Mouse (Mus musculus) hindbrain, embryonic 15.5 days (tissue): ENCODE results near the gene Rara. TPM values are rescaled to one million over a fixed set of nuclear protein-coding genes. Genes with fewer than 3 reads are reported as not detected.
A peak's percentile ranks its signal among the peaks of the same experiment; 100 is the strongest.

Experiments used
- ATAC-seq: fragments of 200-750 bp; cut with Nextera tagmentation; 2 replicates; pipeline ENCODE4 v1.8.0; 2017; ENCODE audit warnings: low read depth, moderate number of reproducible peaks, moderate TSS enrichment; ENCODE audit not compliant: low FRiP score
- H3K27ac ChIP-seq: fragments of 300-500 bp; sonication (generic); replicated peaks from 2 replicates; pipeline ENCODE4 v1.5.1; 2015; ENCODE audit warnings: mild to moderate bottlenecking, inconsistent platforms
- H3K27me3 ChIP-seq: fragments of 300-500 bp; sonication (generic); 2 replicates; pipeline ENCODE4 v1.6.1; 2015; ENCODE audit warnings: control low read depth, inconsistent platforms
- H3K36me3 ChIP-seq: fragments of 300-500 bp; sonication (generic); 2 replicates; pipeline ENCODE4 v1.6.1; 2015; ENCODE audit warnings: control low read depth, inconsistent platforms
- H3K4me1 ChIP-seq: fragments of 300-500 bp; sonication (generic); replicated peaks from 2 replicates; pipeline ENCODE4 v1.6.1; 2015; ENCODE audit warnings: control low read depth, inconsistent platforms
- H3K4me2 ChIP-seq: fragments of 300-500 bp; sonication (generic); 2 replicates; pipeline ENCODE4 v1.6.1; 2015; ENCODE audit warnings: moderate library complexity, mild to moderate bottlenecking, inconsistent platforms
- H3K4me3 ChIP-seq: fragments of 300-500 bp; sonication (generic); 2 replicates; pipeline ENCODE4 v1.5.1; 2015; ENCODE audit warnings: mild to moderate bottlenecking, inconsistent platforms
- H3K9ac ChIP-seq: fragments of 300-500 bp; sonication (generic); 2 replicates; pipeline ENCODE4 v1.6.1; 2015; ENCODE audit warnings: inconsistent platforms
- H3K9me3 ChIP-seq: fragments of 300-500 bp; sonication (generic); 2 replicates; pipeline ENCODE4 v1.6.1; 2016; ENCODE audit warnings: control low read depth, inconsistent platforms
- WGBS: fragments of 180-500 bp; shearing (Covaris S2); methylation state at CpG from one replicate; pipeline ENCODE4 v1.1.7; 2015; 5-methylcytosine and 5-hydroxymethylcytosine counted together
- polyA plus RNA-seq: library from polyadenylated mRNA; unstranded; fragments of >200 nt; fragmentation: Nextera tagmentation; extraction: Ambion mirVana; gene quantifications from 2 replicates; pipeline ENCODE4 v1.2.1, GENCODE M21; 2015

The Rara gene
- polyA plus RNA-seq, 1 experiment from 2014 or later, result 16.8 TPM

DNA sequence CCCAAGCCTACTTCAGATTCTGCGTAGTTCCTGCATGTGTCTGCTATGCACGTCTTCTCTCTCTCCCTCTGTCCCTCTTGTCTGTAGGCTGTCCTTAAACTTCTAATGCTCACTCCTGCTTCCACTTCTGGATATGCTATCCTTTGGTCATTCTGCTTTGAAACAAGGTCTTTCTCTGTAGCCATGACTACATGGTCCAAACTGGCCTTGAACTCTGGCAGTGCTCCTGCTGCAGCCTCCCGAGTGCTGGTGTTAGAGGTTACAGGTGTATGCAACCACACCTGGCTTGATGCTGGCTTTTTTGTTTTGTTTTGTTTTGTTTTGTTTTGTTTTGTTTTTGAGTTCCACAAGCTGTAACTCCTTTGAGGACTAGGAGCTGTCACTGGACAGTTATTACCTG is 6.7 kb downstream of the Rara start:
- 90% methylated on average over 3 of the region's 3 CpGs for WGBS
- ATAC-seq, result no peak
- Histone ChIP-seq H3K9ac (no peak overlapping the region), H3K27ac (no peak overlapping the region), H3K4me3 (no peak overlapping the region), H3K36me3 (no peaks in the 10 kb centered on the region), H3K4me1 (peaks cover 73% of the 10 kb centered on the region), H3K27me3 (no peaks in the 10 kb centered on the region), H3K4me2 (no peak overlapping the region), H3K9me3 (no peaks in the 10 kb centered on the region)

GRCm38 (mm10) chr11:98935123-98935522 is 7.5 kb downstream of the Rara start:
- no peaks in the 10 kb centered on the region for H3K9me3 ChIP-seq
- no peak overlapping the region for H3K4me3 ChIP-seq
- no peaks in the 10 kb centered on the region for H3K27me3 ChIP-seq
- H3K36me3 ChIP-seq, result no peaks in the 10 kb centered on the region
- no peak for ATAC-seq
- peaks cover 73% of the 10 kb centered on the region for H3K4me1 ChIP-seq
- no peak overlapping the region for H3K9ac ChIP-seq
- H3K27ac ChIP-seq, result no peak overlapping the region
- 93% methylated on average over 3 of the region's 3 CpGs for WGBS
- no peak overlapping the region for H3K4me2 ChIP-seq

DNA sequence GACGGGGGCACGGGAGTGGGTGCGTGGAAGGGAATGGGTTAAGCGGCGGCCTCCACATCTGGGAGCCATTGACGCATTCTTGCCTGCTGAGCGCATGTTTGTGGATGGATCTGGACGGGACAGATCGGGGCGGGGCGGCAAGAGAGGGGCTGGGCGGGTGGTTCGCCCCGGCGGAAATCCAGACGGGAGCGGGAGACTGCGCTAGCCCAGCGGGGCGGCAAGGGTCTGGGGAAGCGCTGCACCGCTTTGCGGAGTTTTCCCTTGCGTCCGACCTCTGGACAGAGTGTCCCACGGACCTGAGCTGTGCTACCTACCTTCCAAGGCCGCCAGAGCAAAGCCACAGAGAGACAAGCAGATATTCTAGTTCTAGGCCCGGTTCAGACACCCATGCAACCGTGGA is 8.6 kb downstream of the Rara start:
- Histone ChIP-seq H3K9ac (no peak overlapping the region; the same call in 1 of the 2 replicates), H3K4me1 (peaks cover 73% of the 10 kb centered on the region), H3K27ac (no peak overlapping the region), H3K36me3 (no peaks in the 10 kb centered on the region), H3K27me3 (no peaks in the 10 kb centered on the region), H3K4me3 (peak overlapping the region; percentile 71), H3K9me3 (no peaks in the 10 kb centered on the region), H3K4me2 (peak overlapping the region; percentile 98)
- no peak for ATAC-seq
- WGBS, result 3% methylated on average over 29 of the region's 29 CpGs

DNA sequence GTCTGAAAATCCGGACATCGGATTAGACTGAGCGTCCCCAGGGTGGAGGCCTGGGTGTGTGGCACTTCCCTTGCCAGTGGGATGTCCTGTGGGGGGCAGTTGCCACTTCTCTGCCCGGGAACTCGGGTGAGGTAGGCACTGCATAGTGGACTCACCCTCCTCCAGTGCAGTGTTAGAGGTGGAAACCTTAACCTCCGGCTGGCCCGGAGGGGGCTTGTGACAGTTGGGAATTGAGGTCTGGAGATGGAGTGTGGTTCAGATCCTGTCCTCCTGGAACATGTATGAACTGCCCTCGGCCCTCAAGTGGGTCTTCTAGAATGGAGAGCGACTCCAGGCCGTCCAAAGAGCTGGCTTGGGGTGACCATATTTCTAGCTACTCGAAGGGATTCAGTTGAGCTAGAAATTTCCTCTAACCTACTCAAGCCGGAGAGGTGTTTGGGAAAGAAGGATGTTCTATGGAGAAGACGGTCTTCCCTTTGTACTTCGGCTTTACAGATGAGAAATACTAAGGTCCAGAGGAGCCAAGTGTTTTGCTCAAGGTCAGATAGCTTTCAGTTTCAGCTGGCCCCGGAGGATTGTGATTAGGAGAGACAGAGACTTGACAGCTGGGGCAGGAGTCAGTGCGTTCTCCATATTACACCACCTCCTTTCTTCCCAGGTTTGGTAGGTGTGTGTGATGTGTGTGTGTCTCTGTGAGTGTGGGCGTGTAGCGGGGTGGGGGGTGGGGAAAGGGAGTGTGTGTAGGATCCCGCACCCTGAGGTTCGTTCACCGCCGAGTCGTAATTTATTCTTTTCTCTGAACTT is 9.2 kb downstream of the Rara start:
- 3% methylated on average over 23 of the region's 23 CpGs for WGBS
- H3K27me3 ChIP-seq, result no peaks in the 10 kb centered on the region
- H3K9ac ChIP-seq, result peak overlapping the region; percentile 72
- peak; percentile 51 for ATAC-seq
- H3K36me3 ChIP-seq, result no peaks in the 10 kb centered on the region
- peak overlapping the region; percentile 98 for H3K4me2 ChIP-seq
- peak overlapping the region; percentile 71 for H3K4me3 ChIP-seq
- no peaks in the 10 kb centered on the region for H3K9me3 ChIP-seq
- peaks cover 73% of the 10 kb centered on the region for H3K4me1 ChIP-seq
- H3K27ac ChIP-seq, result peak overlapping the region; percentile 16; the same call in 1 of the 2 replicates

DNA sequence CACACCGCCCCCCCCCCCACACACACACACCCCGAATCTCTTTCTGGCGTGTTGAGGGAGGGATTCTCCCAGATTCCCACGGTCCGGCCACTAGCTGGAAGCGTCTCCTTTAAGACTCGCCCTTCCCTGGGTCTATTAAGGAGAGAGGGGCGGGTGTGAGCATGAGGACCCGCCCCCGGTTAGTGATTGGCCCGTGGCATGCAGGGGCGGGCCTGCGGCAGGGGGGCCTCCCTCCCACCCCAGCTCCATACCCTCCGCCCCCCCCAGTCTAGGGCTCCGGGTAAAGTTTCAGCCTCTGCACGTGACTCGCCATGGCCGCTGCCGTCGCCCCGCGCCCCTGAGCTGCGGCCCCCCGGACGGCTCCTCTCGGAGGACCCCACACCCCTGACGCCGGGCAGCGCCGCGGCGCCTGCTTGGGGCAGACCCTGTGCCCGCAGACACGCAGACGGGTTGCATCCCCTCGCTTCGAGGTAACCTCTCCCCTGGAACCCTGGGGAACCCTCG is 9.8 kb downstream of the Rara start:
- Histone ChIP-seq H3K9ac (peak overlapping the region; percentile 72), H3K36me3 (no peaks in the 10 kb centered on the region), H3K9me3 (no peaks in the 10 kb centered on the region), H3K4me2 (peak overlapping the region; percentile 98), H3K4me1 (peaks cover 73% of the 10 kb centered on the region), H3K27me3 (no peaks in the 10 kb centered on the region), H3K4me3 (peak overlapping the region; percentile 71), H3K27ac (peak overlapping the region; percentile 57; the same call in 1 of the 2 replicates)
- peak; percentile 90 for ATAC-seq
- under 1% methylated on average over 36 of the region's 38 CpGs for WGBS

DNA sequence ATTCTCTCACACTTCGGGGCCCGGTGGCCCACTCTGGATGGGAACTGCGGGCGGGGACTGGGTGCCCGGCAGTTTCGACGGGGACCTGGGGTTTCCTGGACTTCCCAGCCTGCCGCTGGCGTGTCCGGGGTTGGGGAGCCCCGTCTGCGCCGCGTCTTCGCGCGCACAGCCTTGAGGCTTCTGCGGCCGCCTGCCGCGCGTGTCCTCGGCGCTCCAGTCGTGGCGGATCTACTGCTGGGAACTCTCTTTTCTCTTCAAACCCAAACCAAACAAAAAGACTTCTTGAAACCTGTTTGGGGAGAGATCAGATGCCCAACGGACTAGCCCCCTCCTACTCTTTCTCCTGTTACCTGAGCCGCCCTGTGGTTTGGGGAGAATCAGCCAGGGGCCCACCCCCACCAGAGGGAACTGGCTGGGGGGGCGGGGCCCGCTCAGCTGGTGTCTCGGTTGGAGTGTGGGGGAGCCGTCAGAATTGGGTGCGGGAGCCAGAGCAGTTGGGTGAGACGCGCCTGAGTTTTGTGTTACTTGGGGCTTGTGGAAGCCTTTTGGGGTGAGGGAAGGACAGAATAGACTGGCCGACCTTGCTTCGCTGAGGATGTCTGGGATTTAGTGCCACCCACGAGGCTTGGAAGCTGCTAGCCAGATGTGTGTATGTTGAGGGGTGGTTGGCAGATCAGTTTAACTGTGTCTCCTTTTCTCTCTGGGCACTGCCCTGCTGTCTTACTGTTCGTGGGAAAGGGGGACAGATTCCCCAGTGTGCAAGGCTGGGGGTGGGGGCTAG is 10.5 kb downstream of the Rara start:
- Histone ChIP-seq H3K27me3 (no peaks in the 10 kb centered on the region), H3K9ac (peak overlapping the region; percentile 72), H3K4me3 (peak overlapping the region; percentile 71), H3K36me3 (no peaks in the 10 kb centered on the region), H3K4me1 (peaks cover 73% of the 10 kb centered on the region), H3K4me2 (peak overlapping the region; percentile 98), H3K27ac (peak overlapping the region; percentile 57; the same call in 1 of the 2 replicates), H3K9me3 (no peaks in the 10 kb centered on the region)
- peak; percentile 7; the same call in 1 of the 2 replicates for ATAC-seq
- 2% methylated on average over 39 of the region's 39 CpGs for WGBS

DNA sequence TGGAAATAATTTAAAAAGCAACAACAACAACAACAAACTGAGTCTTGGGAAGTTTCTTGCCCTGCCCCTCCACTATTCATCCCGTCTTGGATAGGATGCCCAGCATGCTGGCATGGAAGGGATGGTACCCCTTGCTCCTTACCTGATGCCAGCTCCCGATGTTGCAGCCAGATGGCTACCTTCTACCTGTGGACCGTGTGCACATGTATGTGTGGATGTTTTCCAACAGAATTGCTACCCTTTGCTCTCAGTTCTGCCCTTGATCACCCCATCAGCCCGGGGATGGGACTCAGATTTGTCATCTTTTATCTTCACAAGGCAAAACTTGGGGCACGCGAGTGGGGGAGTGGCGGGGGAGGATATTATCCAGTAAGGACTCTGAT is 11.1 kb downstream of the Rara start:
- no peak overlapping the region for H3K27ac ChIP-seq
- peak overlapping the region; percentile 71 for H3K4me3 ChIP-seq

GRCm38 (mm10) chr11:98939084-98939952 is 11.7 kb downstream of the Rara start:
- no peak for ATAC-seq
- Histone ChIP-seq H3K27ac (no peak overlapping the region), H3K27me3 (no peaks in the 10 kb centered on the region), H3K9ac (no peak overlapping the region), H3K4me3 (0 out of 2 replicates have a peak overlapping the region, but pooled peaks have one; percentile 71), H3K4me2 (peak overlapping the region; percentile 98), H3K9me3 (no peaks in the 10 kb centered on the region), H3K36me3 (no peaks in the 10 kb centered on the region), H3K4me1 (peaks cover 83% of the 10 kb centered on the region)
- 44% methylated on average over 15 of the region's 15 CpGs for WGBS

More for the DNA sequence above, 11.1 kb downstream of the Rara start:
- no peaks in the 10 kb centered on the region for H3K36me3 ChIP-seq
- peaks cover 77% of the 10 kb centered on the region for H3K4me1 ChIP-seq
- no peaks in the 10 kb centered on the region for H3K9me3 ChIP-seq
- H3K27me3 ChIP-seq, result no peaks in the 10 kb centered on the region
- H3K4me2 ChIP-seq, result peak overlapping the region; percentile 98
- 43% methylated on average over 7 of the region's 7 CpGs for WGBS
- no peak for ATAC-seq
- peak overlapping the region; percentile 28; the same call in 1 of the 2 replicates for H3K9ac ChIP-seq

DNA sequence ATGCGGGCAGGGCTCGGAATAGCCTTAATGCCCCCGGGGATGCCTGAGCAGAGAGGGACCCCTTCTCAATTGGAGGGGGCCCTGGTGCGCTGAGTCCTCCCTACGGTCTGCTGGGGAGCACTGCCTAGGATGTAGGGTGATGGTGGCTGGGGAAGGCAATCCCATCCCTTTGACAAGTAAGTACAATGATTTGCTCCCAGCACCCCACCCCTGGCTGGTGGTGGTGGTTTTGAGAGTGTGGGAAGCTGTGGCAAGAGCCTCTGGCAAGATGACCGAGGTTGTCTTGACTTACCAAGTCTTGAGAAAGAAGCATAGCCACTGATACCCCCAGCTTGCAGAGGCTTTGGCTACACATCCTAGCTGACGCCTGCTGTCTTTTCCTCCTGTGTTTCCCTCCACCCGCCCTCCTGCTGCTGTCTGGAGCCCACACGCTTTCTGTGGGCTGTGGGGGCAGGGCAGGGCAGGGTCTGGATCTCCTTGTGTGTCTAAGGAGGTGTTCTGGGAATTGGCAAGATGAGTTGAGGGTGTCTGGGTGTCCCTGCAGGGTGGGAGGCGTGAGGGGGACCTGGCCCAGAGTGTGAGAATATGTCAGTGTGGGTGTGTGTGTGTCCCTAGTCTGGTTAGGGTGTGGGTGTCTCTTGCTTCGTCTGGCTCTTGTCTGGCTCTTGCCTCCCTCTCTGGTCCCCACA is 12.5 kb downstream of the Rara start:
- no peaks in the 10 kb centered on the region for H3K36me3 ChIP-seq
- no peak overlapping the region for H3K9ac ChIP-seq
- H3K9me3 ChIP-seq, result no peaks in the 10 kb centered on the region
- H3K27ac ChIP-seq, result no peak overlapping the region
- no peak overlapping the region for H3K4me3 ChIP-seq
- 53% methylated on average over 11 of the region's 11 CpGs for WGBS
- no peak for ATAC-seq
- peak overlapping the region; percentile 98; the same call in 1 of the 2 replicates for H3K4me2 ChIP-seq
- no peaks in the 10 kb centered on the region for H3K27me3 ChIP-seq
- H3K4me1 ChIP-seq, result peaks cover 91% of the 10 kb centered on the region

DNA sequence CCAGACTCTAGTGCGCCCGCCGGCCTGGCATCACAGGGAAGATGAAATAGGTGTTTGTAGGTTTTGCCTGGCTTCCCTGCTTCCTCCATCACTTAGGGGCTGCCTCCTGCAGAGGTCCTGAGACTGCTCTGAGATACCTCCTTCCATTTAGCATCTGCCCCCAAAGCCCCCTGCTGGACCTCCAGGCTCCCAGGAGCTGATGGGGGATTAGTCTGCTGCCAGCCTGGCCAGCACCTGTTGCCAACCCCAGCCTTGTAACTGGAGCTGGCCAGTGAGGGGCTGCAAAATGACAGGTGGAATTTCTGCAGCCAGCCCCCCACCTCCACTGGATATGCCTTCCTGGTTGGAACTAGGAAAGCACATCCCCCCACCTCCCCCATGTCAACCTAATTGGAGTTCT is 13.2 kb downstream of the Rara start:
- Histone ChIP-seq H3K9me3 (no peaks in the 10 kb centered on the region), H3K4me3 (no peak overlapping the region), H3K27ac (peak overlapping the region; percentile 89; the same call in 1 of the 2 replicates), H3K9ac (no peak overlapping the region), H3K36me3 (no peaks in the 10 kb centered on the region), H3K4me1 (peaks cover 97% of the 10 kb centered on the region), H3K4me2 (peak overlapping the region; percentile 98), H3K27me3 (no peaks in the 10 kb centered on the region)
- ATAC-seq, result no peak
- 57% methylated on average over 3 of the region's 3 CpGs for WGBS

DNA sequence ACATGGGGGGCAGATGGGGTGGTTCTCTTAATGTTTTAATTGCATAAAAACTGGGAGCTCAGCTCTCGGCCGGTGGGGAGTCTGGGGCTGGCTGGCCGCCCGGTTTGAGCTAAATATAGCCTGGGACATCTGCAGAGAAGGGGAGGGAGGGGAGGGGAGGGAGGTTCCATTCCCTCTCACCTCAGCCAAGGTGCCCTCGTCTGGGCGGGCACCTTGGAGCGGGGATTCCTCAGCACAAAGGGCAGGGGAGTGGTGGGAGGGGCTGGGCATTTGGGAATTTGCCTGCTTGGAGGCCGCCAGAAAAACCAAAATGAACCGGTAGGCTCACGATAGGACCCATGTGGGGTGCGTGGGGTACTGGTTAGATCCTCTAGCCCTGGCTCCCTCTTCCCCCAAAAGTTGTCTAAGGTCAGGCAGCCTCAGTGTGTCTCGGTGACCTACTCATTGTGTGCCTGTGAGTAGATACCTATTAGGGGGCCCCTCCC is 13.8 kb downstream of the Rara start:
- peak overlapping the region; percentile 62 for H3K9ac ChIP-seq
- peak overlapping the region; percentile 50 for H3K4me3 ChIP-seq
- no peaks in the 10 kb centered on the region for H3K9me3 ChIP-seq
- H3K4me1 ChIP-seq, result peaks cover 92% of the 10 kb centered on the region
- H3K27me3 ChIP-seq, result no peaks in the 10 kb centered on the region
- WGBS, result 4% methylated on average over 10 of the region's 12 CpGs
- H3K27ac ChIP-seq, result peak overlapping the region; percentile 89
- no peaks in the 10 kb centered on the region for H3K36me3 ChIP-seq
- peak overlapping the region; percentile 98 for H3K4me2 ChIP-seq
- ATAC-seq, result no peak
